Mouse (Mus musculus) kidney, adult 8-10 months (tissue): ENCODE measurements around the gene Mief1.

ENCODE experiments used
- DNase-seq, 2 experiments: peaks; one replicate each; pipeline ENCODE4 v3.0.0; 2022

Gene Mief1

DNA sequence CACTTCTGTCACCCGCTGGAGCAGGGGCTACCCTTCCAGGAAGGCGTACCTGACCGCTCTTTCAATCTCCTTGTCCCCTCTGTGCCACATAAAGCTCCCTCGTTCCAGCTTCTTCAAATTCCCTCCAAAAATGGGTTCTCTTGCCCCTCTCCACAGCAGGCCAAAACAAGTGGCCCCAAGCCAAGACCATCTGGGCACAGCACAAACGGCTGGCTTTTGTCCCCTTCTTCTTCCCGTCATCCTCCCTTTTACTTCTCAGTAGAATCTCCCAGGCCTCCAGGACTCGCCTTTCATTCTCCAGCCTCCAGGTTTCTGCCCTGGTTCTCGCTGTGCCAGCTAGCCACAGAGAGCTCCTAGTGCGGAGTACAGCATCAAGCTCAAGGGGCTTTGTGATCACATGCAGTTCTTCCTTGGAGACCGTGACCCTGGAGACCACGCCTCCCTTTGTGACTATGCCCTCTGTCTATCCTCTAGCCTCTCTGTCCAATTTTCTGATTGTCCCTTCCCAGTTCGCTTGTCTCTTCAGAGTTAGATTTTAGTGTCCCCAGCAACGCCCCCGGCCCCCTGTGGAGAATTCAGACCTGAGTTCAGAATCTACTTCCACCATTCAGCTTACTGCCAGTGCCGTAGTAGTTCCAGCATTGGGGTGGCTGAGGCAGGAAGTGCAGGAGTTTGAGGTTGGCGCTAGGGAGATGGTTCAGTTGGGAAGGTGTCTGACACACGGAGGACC, 5.6 kb upstream of the Mief1 start:
- DNase-seq, result no peak

DNA sequence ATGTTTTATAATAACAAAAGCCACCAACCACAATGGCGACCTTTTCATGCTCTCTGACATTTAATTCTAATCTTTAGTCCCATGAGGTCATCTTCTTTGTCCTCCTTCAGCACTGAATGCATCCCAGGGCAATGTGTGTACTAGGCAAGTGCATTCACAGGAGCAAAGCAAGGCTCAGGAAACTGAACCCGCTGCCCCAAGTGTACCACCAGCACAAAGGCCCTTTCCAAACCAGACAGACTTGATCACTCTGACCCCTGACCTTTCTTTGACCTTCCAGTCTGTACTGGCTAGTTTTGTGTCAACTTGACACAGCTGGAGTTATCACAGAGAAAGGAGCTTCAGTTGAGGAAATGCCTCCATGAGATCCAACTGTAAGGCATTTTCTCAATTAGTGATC, 1.5 kb upstream of the Mief1 start:
- DNase-seq, result no peak

DNA sequence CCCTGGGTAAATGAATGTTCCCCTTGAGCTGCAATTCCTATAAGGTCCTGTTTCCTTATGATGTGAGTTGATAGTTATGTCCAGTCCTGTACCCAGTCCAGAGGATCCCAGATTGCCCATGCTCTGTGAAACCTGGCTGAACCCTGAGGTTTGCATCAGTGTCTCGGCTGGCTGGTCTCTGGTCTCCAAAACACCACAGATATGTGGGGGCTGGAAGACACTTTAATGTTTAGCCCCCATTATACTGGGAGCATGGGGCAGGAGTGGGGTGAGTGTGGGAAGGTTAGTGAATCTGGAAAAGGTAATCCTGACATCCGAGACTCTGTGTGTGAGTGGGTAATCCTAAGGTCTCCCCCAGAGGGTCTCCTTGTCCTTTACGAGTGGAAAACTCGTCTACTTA, 765 bp upstream of the Mief1 start:
- DNase-seq, result no peak

DNA sequence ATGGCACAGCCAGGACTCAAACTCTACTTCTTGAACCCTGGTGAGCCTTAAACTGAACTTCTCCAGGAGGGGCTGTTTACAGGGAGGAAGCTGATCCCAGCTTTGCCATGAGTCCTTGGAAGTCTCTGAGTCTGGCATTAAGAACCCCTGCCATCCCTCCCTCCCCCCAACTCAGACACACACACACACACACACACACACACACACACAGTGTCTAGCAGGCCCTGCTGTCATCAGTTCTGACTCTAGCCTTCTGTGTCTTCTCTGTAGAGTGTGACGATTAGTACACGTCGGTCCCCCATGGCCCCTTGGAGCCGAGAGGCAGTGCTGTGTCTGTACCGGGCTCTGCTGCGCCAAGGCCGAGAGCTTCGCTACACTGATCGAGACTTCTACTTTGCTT, 1.7 kb downstream of the Mief1 start, which contains the start of gene AC140267.1:
AC140267.1 (plus strand) TSS at position 301 of the 400 bp plus-strand sequence.
- DNase-seq, result no peak

DNA sequence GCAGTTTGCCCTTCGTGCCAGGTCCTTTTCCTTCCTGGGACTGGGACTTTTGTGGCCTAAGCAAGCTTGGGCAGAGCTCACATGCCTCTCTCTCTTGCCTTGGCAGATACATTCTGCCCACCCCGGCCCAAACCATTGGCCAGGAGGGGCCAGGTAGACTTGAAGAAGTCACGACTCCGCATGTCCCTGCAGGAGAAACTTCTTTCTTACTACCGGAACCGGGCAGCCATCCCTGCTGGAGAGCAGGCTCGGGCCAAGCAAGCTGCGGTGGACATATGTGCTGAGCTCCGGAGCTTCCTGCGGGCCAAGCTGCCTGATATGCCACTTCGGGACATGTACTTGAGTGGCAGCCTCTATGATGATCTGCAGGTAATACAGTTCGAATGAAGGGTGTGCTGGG, 14.3 kb downstream of the Mief1 start:
- no peak for DNase-seq

DNA sequence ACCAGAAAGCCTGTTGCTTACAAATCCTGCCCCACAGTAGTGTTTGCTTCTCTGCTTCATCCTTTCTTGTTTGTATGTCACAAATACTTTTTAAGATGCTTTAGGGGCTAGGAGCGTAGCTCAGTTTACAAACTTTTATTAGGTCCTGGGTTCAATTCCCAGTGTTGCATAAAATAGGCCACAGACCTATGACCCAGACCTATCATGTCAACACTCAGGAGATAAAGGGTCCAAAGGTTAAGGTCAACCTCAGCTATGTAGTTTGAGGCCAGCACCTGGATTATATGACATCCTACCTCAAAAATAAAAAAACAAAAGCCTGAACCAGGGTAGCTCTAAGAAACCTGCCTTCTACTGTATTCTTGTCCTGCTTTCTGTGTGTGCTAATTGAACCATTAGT, 14.8 kb downstream of the Mief1 start:
- no peak for DNase-seq

DNA sequence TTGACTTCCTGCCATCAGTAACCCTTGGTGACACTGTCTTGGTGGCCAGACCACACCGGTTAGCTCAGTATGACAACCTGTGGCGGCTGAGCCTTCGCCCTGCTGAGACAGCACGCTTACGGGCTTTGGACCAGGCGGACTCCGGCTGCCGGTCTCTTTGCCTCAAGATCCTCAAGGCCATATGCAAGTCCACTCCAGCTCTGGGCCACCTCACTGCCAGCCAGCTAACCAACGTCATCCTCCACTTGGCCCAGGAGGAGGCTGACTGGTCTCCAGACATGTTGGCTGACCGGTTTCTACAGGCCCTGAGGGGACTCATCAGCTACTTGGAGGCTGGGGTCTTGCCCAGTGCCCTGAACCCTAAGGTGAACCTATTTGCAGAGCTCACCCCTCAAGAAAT, 15.9 kb downstream of the Mief1 start:
- DNase-seq, result no peak

DNA sequence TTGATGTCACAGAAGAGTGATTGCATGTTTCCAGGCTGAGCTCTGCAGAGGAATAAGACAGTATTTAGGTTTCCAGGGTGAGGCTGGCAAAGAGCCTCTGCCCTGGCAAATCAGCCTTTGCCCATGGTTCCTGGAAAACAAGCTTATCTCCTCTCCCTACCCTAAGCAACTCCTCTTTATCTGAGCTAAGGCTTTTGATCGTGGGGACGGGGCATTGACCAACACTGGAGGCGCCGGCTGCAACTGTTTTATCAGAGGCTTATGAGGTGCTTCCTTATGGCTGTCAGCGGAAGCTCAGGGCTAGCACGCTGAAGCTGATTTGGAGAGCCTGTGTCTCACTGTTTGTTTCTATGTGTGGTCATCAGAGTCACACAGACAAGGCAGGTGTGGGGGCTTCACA, 16.8 kb downstream of the Mief1 start:
- no peak for DNase-seq

DNA sequence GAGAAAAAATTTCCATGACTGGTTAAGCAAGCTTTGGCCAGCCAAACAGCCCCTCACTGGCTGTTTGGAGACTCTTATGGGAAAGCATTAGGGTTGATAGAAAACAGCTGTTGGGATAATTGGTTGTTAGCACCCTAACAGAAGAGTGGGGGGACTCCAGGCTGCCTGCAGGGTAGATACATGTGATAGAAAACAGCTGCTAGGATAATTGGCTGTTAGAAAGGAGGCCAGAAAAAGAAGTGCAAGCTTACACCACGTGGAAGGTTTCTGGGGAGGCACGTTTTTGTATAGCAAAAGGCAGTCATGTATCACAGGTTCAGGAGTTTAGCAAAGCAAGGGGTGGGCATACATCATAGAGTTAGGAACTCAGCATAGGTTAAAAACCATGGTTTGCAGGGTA, 19.7 kb downstream of the Mief1 start:
- DNase-seq, result no peak

DNA sequence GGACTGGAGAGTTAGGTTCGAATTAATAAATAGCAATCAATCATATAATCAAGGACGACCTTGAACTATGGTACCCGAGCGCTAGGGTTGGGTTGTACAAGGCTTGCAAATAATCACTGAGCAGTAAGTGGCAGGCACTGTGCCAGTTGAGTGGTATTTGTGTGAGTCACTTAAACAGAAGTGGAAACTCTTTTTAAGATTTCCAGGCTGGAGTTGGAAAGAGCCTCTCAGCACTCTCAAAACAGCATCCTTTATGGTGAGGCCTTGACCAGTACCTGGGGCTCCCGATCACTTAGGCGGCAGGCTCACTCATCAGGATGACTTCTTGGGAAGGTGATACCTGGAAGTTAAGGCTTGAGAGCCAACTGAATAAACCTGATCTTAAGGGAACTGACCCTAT, 20.4 kb downstream of the Mief1 start:
- no peak for DNase-seq

DNA sequence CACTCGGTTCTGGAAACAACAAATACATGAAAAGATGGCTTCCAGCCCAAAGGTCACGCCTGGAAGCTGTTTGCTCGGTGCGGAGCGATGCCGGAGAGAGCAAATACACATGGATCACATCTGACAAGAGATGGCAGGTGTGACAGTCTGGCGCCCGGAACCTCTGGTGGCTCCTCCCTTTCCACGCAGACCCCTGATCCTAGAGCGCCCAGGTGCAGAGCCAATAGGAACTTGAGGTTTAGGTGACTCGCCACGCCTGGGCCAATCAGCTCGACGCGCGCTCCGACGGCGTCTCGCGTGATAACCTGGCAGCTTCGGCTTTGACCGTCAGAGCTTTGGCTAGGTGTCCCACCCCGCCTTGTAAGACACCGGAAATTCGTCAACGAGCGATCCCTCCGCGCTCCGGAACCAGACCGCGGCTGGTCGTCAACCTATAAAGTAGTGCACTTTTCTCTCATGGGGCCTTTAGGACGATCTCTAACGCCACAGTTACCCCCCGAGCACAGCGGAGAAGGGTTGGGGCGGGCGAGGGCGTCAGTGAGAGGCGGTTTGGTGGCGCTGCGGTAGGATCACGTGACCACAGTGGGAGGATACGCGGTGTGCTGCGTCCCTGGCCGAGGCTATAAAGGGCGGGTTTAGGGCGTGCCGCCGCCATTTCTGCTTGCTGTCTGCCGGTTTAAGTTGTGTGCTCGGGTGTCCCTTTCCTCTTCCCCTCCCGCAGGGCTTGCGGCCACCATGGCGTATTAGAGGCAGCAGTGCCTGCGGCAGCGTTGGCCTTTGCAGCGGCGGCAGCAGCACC, 21.2 kb downstream of the Mief1 start, which contains the start of gene Atf4:
Atf4 (plus strand) TSS at position 338 of the 799 bp plus-strand sequence.
- DNase-seq, result peak; percentile 98 to 99

DNA sequence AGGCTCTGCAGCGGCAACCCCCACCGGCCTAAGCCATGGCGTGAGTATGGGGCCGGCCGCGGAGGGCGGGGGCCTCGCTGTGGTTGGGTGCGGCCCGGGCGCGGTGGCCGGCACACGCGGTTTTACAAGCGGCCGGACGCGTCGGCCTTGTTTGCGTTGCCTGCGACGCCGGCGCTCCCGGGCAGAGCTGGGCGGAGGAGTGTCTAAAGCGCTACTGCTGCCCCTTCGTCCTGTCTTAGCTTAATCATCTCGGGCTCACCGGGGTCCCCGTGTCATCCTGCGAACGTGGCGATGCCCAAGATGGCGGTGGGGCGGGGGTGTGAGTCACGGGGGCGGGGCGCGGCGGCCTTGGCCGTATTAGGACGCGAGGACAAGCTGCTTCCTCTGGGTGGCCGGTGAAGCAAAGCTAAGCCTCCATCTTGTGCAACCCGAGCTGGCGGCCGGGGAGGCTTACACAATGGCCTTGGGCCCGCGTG, 21.9 kb downstream of the Mief1 start:
- peak; percentile 69 to 75 for DNase-seq

DNA sequence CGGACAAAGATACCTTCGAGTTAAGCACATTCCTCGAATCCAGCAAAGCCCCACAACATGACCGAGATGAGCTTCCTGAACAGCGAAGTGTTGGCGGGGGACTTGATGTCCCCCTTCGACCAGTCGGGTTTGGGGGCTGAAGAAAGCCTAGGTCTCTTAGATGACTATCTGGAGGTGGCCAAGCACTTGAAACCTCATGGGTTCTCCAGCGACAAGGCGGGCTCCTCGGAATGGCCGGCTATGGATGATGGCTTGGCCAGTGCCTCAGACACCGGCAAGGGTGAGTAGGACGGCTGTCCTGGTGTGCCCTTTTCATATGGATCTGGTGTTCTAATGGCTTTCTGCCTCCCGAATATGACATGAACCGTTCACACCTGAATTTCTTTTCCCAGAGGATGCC, 22.4 kb downstream of the Mief1 start:
- no peak for DNase-seq

DNA sequence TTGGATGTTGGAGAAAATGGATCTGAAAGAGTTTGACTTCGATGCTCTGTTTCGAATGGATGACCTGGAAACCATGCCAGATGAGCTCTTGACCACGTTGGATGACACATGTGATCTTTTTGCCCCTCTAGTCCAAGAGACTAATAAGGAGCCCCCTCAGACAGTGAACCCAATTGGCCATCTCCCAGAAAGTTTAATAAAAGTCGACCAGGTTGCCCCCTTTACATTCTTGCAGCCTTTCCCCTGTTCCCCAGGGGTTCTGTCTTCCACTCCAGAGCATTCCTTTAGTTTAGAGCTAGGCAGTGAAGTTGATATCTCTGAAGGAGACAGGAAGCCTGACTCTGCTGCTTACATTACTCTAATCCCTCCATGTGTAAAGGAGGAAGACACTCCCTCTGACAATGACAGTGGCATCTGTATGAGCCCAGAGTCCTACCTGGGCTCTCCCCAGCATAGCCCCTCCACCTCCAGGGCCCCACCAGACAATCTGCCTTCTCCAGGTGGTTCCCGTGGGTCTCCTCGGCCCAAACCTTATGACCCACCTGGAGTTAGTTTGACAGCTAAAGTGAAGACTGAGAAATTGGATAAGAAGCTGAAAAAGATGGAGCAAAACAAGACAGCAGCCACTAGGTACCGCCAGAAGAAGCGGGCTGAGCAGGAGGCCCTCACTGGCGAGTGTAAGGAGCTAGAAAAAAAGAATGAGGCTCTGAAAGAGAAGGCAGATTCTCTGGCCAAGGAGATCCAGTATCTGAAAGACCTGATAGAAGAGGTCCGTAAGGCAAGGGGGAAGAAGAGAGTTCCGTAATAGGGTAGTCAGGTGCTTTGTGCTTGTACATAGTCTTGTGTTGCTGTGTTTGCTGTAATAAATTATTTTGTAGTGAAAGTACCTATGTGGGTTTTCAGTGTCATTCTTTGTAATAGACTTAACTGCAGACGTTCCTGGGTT, 23.1 kb downstream of the Mief1 start:
- DNase-seq, result no peak

DNA sequence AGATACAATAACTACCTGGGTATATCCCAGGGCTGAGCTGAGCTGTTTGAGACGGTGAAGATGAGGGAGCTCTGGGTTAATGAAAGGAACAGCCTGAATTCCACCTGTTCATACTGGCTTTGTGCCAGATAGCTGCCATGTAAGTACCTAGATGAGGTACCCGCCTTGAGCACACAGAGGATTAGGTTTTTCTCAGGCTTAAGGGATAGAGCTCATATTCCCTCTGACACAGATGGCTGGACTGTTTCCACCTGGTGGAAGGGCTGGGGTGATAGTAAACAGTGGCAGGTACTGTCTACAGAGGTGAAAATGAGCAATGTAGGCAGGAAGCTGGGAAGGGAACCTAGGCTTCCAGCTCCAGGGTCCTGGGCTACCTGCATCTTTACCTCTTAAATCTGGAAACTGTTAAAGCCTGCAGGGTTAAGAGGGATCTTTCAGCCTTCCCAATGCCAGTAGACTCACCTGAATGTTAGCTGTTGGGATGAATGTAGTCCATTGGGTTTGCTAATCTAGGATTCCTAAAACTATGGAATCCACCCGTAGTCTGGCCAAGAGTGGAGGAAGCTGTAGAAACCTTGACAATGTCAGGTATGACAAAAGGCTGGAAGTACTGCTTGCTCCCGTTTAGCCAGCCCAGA, 23.9 kb downstream of the Mief1 start:
- DNase-seq, result no peak

DNA sequence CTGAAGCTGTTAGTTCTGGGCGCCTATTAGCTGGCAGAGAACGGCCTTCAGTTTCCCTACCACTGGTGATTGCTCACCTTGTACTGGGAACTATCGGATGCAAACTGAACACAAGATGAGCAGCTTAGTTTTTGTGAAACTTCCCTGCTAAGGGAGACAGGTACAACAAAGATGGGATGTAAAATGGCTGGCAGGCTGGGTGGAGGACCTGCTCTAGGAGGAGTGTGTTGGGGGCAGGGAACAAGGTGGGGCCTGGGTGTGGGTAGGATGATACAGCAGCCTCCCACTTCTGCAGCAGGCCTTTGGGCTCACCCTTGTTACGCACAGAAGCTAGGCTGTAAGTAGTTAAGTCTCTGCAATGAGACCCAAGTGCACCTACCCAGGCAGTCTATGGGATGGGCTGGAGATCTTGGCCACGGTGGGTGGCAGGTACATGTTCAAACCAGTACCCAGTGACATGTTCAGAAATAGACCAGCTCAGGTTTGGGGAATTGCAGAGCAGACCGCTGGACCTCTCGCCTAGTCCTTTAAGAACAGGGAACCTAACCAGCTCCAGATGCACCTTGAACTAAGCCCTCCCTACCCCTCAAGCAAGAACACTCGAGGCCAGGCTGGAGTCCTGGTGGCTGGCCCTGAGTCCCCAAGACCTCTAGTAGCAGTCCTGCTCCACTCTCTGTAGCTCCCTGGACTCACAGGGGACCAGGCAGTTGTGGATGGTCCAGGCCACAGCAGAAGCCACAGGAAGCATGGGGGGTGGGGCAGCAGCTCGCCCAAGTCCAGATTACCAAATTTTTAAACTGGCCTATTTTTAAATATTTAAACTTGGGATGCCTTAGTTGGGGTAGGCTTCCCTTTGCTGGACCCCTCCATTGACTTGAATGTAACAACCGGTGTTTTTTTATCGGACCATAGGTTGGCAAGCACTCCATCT, 24.7 kb downstream of the Mief1 start:
- no peak for DNase-seq

DNA sequence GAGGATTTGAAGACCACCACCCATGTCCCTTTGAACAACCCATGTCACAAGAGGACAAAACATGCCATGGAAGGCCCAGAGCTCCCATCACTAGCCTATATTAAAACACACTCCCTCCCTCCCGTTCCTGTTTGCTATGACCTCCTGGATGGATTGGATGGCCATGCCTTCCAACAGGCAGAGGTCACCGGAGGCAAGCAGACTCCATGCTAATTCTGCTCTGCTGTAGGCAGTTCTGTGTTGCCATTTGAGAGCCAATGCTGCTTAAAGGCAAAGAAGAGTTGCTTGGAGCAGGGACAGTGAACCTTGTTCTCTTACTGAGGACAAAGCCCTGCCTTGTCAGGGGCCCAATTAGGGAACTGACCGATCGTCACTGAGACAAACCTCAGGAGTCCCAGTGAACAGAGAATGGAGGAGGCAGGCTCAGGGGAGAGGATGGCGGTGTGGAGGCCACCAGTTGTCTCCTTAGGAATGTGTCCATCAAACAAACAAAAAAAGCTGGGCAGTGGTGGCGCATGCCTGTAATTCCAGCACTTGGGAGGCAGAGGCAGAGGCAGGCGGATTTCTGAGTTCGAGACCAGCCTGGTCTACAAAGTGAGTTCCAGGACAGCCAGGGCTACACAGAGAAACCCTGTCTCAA, 25.7 kb downstream of the Mief1 start:
- no peak for DNase-seq

DNA sequence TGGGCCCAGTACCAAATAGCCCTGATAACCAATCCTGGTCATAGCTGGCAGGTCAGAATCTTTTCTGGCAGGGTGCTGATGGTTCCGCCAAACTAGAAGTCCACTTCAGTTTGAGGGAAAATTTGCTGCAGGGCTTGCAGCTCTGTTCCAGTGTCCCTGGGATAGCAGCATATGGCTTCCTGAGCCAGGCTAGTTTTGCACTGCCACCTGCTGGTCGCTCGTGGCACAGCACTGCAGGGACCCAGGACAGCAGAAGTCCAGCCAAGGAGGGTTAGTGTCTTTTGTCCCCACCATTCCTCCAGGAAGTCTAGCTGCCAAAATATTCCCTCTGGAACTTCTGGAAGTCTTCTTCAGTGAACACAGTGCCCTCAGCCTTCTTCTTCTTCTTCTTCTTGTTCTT, 26.9 kb downstream of the Mief1 start:
- DNase-seq, result peak; percentile 63 to 86

DNA sequence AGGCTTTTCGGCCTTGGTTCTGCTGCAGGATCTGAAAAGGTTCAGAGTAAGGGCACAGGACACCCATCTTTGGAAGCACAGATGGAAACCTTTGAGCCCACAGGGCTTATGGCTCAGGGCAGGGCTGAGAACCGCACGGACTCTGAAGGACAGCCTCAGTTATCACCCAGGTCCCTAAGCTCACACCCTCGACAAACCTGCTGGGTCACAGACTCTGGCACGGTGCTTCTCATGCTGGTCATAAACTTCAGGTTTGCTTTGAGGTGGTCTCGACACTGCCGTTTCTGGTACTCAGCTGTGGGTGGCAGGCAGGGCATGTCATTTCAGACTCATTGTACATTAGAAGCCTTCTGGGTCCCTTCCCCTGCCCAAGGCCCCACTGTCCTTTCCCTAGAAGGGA, 27.3 kb downstream of the Mief1 start:
- no peak for DNase-seq

DNA sequence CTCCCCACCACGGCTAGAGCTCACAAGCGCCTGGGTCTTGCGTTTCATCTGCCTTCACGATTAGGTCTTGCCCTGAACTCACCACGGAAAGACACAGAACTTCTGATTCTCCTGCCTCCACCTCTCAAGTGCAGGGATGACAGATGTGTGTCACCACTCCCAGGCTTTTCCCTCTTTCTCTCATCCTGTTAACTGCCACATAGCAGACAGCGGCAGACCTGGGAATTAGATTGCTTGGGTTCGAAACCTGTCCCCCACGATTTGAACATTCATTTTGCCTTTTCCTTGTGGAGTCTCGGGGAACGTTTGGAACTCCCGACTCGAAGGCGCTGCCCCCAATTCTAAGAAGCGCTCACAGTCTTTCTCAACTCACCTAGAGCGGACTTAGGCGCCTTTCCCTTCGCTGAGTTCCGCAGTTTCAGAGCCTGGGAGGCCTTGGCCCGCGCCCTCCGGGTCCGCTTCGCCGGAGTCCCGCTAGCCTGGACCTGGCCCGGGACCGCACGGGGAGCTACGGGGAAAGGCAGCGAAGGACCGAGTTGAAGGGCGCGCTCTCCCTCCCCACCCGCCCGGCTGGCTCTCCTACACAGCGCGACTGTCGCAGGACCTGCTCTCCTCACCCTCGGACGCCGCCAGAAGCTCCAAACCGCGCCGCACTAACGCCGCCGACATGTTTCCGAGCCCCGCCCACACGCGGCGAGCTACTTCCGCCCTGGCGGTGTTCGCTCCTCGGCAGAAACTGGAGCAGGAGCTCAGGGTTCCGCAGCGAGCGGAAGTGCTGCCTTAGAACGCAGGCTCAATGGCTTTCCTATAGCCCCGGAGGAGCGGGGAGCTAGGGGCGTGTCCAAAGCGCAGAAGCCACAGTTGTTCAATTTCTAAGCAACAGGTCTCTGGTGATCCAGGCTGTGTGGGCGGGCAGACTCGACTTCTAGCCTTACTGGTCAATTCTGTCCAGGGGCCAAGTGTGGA, 30.1 kb downstream of the Mief1 start, which contains the start of gene Rps19bp1:
Rps19bp1 (minus strand) TSS at position 706 of the 966 bp plus-strand sequence.
- DNase-seq, result peak; percentile 87 to 88
